Mouse (Mus musculus) lung, embryonic 15.5 days (tissue): ENCODE data around the gene Hbq1a. TPM values are rescaled to one million over a fixed set of nuclear protein-coding genes. Genes with fewer than 3 reads are reported as not detected.

Source experiments
- polyA plus RNA-seq: library from polyadenylated mRNA; unstranded; fragments of >200 nt; fragmentation: Nextera tagmentation; extraction: Ambion mirVana; gene quantifications from 2 replicates; pipeline ENCODE4 v1.2.1, GENCODE M21; 2015

Hbq1a gene
- polyA plus RNA-seq, 1 experiment from 2014 or later = 1.5 TPM

Other genes starting within 250 kb of the Hbq1a start
- 0.10 and 0.45 TPM in 2 replicates for gene Il9r, start 99.8 kb upstream of the Hbq1a start, polyA plus RNA-seq
- gene Snrnp25, start 94.7 kb upstream of the Hbq1a start, polyA plus RNA-seq = 50.8 and 56.7 TPM in 2 replicates
- gene Rhbdf1, start 77.8 kb upstream of the Hbq1a start, polyA plus RNA-seq = 62.5 and 67.4 TPM in 2 replicates
- 37.7 and 37.8 TPM in 2 replicates for gene Mpg, start 73.6 kb upstream of the Hbq1a start, polyA plus RNA-seq
- gene Nprl3, start 32.4 kb upstream of the Hbq1a start, polyA plus RNA-seq = 41.6 and 46.9 TPM in 2 replicates
- gene Hba-x, start 23.7 kb upstream of the Hbq1a start, polyA plus RNA-seq = 160 and 236 TPM in 2 replicates
- gene Hba-a1, start 16.6 kb upstream of the Hbq1a start, polyA plus RNA-seq = 7,834 and 8,642 TPM in 2 replicates
- gene Hbq1b, start 13.1 kb upstream of the Hbq1a start, polyA plus RNA-seq = 1.4 and 2.8 TPM in 2 replicates
- 21,194 and 23,046 TPM in 2 replicates for gene Hba-a2, start 3.6 kb upstream of the Hbq1a start, polyA plus RNA-seq
- 21.8 and 24.3 TPM in 2 replicates for gene Sh3pxd2b, start 47.8 kb downstream of the Hbq1a start, polyA plus RNA-seq
- 46.8 and 48.4 TPM in 2 replicates for gene Ubtd2, start 155.3 kb downstream of the Hbq1a start, polyA plus RNA-seq
- 0.58 and 0.81 TPM in 2 replicates for gene Efcab9, start 232.0 kb downstream of the Hbq1a start, polyA plus RNA-seq
- gene Stk10, start 233.2 kb downstream of the Hbq1a start, polyA plus RNA-seq = 1.9 and 2.9 TPM in 2 replicates